Mouse (Mus musculus) limb, embryonic 12.5 days (tissue): ENCODE measurements around the gene Susd1. TPM values are rescaled to one million over a fixed set of nuclear protein-coding genes. Genes with fewer than 3 reads are reported as not detected.

ENCODE experiments used
- ATAC-seq: fragments of 200-750 bp; cut with Nextera tagmentation; 2 replicates; pipeline ENCODE4 v1.8.0; 2017; ENCODE audit warnings: low read depth, moderate TSS enrichment; ENCODE audit not compliant: insufficient number of reproducible peaks, insufficient read depth, low FRiP score, low TSS enrichment
- H3K27ac ChIP-seq: fragments of 300-500 bp; sonication (generic); 2 replicates; pipeline ENCODE4 v1.5.1; 2016; ENCODE audit warnings: mild to moderate bottlenecking, moderate library complexity
- H3K27me3 ChIP-seq: fragments of 300-500 bp; sonication (generic); 2 replicates; pipeline ENCODE4 v1.6.1; 2016; ENCODE audit warnings: mild to moderate bottlenecking, moderate library complexity
- H3K36me3 ChIP-seq: fragments of 300-500 bp; sonication (generic); 2 replicates; pipeline ENCODE4 v1.6.1; 2016; ENCODE audit warnings: mild to moderate bottlenecking, moderate library complexity
- H3K4me1 ChIP-seq: fragments of 300-500 bp; sonication (generic); replicated peaks from 2 replicates; pipeline ENCODE4 v1.6.1; 2016
- H3K4me2 ChIP-seq: fragments of 300-500 bp; sonication (generic); 2 replicates; pipeline ENCODE4 v1.6.1; 2016; ENCODE audit warnings: mild to moderate bottlenecking, moderate library complexity
- H3K4me3 ChIP-seq: fragments of 300-500 bp; sonication (generic); replicated peaks from 2 replicates; pipeline ENCODE4 v1.5.1; 2016; ENCODE audit warnings: mild to moderate bottlenecking
- H3K9ac ChIP-seq: fragments of 300-500 bp; sonication (generic); replicated peaks from 2 replicates; pipeline ENCODE4 v1.6.1; 2016; ENCODE audit warnings: mild to moderate bottlenecking, moderate library complexity
- H3K9me3 ChIP-seq: fragments of 300-500 bp; sonication (generic); 2 replicates; pipeline ENCODE4 v1.6.1; 2016; ENCODE audit warnings: mild to moderate bottlenecking, moderate library complexity
- WGBS: fragments of 180-500 bp; shearing (Covaris S2); methylation state at CpG from one replicate; pipeline ENCODE4 v1.1.7; 2016; 5-methylcytosine and 5-hydroxymethylcytosine counted together
- polyA plus RNA-seq: library from polyadenylated mRNA; unstranded; fragments of >200 nt; fragmentation: Nextera tagmentation; extraction: Ambion mirVana; gene quantifications from 2 replicates; pipeline ENCODE4 v1.2.1, GENCODE M21; 2016

The Susd1 gene
- polyA plus RNA-seq, 1 experiment from 2014 or later, result 1.2 TPM

DNA sequence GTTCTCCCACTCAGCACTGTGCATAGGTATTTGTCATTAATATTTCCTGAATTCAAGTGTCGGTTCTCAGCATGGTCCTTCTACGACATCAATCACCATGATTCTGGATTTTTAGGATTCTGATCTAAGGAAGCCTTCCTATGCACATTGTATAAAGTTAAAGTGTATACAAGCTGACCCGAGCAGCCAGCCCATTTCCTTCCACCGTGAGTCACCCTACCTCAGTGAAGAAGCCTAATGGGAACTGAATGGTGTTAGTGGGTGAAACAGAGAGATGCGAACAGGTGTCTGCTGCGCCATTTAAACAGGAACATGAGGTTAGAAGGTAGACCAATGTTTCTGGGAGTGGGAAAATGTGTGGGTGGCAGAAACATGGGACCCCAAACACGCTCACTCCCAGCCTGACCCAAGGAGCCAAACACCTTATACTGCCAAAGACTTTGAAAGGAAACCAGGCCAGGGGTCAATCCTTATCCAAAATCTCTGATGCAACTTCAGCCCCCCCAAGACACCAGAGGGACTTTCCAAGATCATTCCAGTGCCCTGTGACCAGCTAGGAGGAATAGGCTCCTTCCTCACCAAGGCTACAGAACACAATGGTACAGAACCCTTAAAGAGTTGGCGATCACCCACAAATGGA is 99.4 kb downstream of the Susd1 start:
- no peak overlapping the region for H3K4me3 ChIP-seq
- H3K27me3 ChIP-seq, result no peaks in the 10 kb centered on the region

GRCm38 (mm10) chr4:59337533-59337885 is 100.9 kb downstream of the Susd1 start:
- 89% methylated on average over 6 of the region's 6 CpGs for WGBS
- Histone ChIP-seq H3K27ac (no peak overlapping the region), H3K27me3 (no peaks in the 10 kb centered on the region), H3K4me2 (no peak overlapping the region), H3K9ac (no peak overlapping the region), H3K4me3 (no peak overlapping the region), H3K9me3 (no peaks in the 10 kb centered on the region), H3K36me3 (no peaks in the 10 kb centered on the region), H3K4me1 (peaks cover 20% of the 10 kb centered on the region)
- ATAC-seq, result no peak

More for the DNA sequence above, 99.4 kb downstream of the Susd1 start:
- Histone ChIP-seq H3K9ac (no peak overlapping the region), H3K9me3 (no peaks in the 10 kb centered on the region), H3K27ac (no peak overlapping the region), H3K4me1 (peaks cover 20% of the 10 kb centered on the region), H3K4me2 (no peak overlapping the region), H3K36me3 (no peaks in the 10 kb centered on the region)
- WGBS, result 88% methylated on average over 8 of the region's 8 CpGs
- no peak for ATAC-seq

- WGBS, result 84% methylated on average over 11 of the region's 11 CpGs
Observed at GRCm38 (mm10) chr4:59336846-59337532, 101.4 kb downstream of the Susd1 start.

GRCm38 (mm10) chr4:59336439-59336809 is 102.0 kb downstream of the Susd1 start:
- no peak for ATAC-seq
- Histone ChIP-seq H3K9me3 (no peaks in the 10 kb centered on the region), H3K9ac (no peak overlapping the region), H3K36me3 (no peaks in the 10 kb centered on the region), H3K27ac (peak overlapping the region; percentile 26; the same call in 1 of the 2 replicates), H3K27me3 (no peaks in the 10 kb centered on the region), H3K4me1 (peaks cover 28% of the 10 kb centered on the region), H3K4me2 (no peak overlapping the region), H3K4me3 (no peak overlapping the region)
- 73% methylated on average over 7 of the region's 7 CpGs for WGBS

More at GRCm38 (mm10) chr4:59336846-59337532, 101.4 kb downstream of the Susd1 start:
- no peak for ATAC-seq
- Histone ChIP-seq H3K9me3 (no peaks in the 10 kb centered on the region), H3K36me3 (no peaks in the 10 kb centered on the region), H3K27me3 (no peaks in the 10 kb centered on the region), H3K9ac (no peak overlapping the region), H3K4me1 (peaks cover 22% of the 10 kb centered on the region), H3K4me2 (no peak overlapping the region), H3K27ac (peak overlapping the region; percentile 26; the same call in 1 of the 2 replicates), H3K4me3 (no peak overlapping the region)

DNA sequence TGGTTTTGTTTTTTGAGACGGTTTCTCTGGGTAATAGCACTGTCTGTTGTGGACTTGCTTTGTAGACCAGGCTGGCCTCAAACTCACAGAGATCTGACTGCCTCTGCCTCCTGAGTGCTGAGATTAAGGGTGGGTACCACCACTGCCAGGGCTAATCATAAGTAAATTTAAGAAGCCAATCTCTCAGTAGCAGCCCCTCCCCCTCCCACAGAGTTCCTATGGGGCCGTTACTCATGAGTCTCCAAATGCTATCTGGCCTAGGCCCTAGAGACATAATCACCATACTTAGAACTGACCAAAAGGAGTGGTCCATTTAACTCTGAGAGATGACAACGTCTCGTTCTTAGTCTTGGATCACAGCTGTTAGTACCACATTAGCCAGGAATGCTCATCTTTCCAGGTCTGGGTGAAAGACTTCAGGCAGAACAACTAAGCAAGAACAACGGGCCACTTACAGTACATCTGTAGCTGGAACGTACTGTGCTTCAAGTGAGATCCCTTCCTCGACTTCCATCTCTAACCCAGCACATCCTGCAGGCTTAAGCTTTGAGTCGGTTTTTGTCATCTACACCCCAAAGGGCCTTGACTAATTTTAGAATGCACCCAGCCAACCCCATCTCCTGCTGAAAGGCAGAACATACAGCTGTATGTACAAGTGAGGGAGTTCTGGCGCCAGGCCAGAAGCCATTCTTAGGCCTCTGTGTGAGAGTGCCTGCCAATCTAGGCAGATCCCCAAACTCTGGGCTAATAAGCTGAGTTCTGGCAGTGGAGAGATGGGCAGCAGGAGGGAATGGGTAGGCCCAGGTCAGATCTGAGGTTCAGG is 102.6 kb downstream of the Susd1 start:
- ATAC-seq, result 0 out of 2 replicates have a peak, but pooled peaks have one; percentile 57

GRCm38 (mm10) chr4:59335101-59335500 is 103.3 kb downstream of the Susd1 start:
- no peak overlapping the region for H3K4me3 ChIP-seq
- H3K36me3 ChIP-seq, result no peaks in the 10 kb centered on the region
- H3K27me3 ChIP-seq, result no peaks in the 10 kb centered on the region
- H3K9ac ChIP-seq, result no peak overlapping the region
- H3K4me2 ChIP-seq, result no peak overlapping the region
- no peak overlapping the region for H3K27ac ChIP-seq
- peaks cover 36% of the 10 kb centered on the region for H3K4me1 ChIP-seq
- ATAC-seq, result no peak
- 89% methylated on average over 7 of the region's 7 CpGs for WGBS
- H3K9me3 ChIP-seq, result no peaks in the 10 kb centered on the region

More for the DNA sequence above, 102.6 kb downstream of the Susd1 start:
- no peak overlapping the region for H3K9ac ChIP-seq
- H3K27ac ChIP-seq, result peak overlapping the region; percentile 26; the same call in 1 of the 2 replicates
- H3K36me3 ChIP-seq, result no peaks in the 10 kb centered on the region
- WGBS, result 86% methylated on average over 9 of the region's 9 CpGs
- no peak overlapping the region for H3K4me3 ChIP-seq
- H3K4me2 ChIP-seq, result no peak overlapping the region
- peaks cover 34% of the 10 kb centered on the region for H3K4me1 ChIP-seq
- H3K9me3 ChIP-seq, result no peaks in the 10 kb centered on the region
- no peaks in the 10 kb centered on the region for H3K27me3 ChIP-seq

DNA sequence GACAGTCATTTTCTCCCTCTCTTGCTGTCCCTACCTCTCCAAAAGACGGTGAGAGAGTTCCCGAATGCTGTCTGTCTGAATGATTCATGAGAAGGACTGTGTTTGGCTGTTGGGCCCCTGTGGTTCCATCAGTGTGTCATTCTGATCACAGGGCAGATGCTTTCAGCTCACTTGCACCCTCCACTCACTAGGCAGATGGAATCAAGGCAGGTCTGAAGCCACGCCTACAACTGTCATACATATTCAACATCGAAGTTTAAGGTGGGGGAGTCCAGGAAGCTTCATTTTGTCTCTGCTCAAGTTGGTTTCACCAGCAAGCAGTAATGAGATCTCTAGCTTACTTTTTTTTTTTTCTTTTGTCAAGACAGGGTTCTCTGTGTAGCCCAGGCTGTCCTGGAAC is 104.2 kb downstream of the Susd1 start:
- no peak overlapping the region for H3K4me3 ChIP-seq
- H3K27ac ChIP-seq, result no peak overlapping the region
- H3K27me3 ChIP-seq, result no peaks in the 10 kb centered on the region
- H3K4me1 ChIP-seq, result peaks cover 38% of the 10 kb centered on the region
- WGBS, result 92% methylated on average over 4 of the region's 4 CpGs
- no peak overlapping the region for H3K4me2 ChIP-seq
- H3K36me3 ChIP-seq, result no peaks in the 10 kb centered on the region
- ATAC-seq, result no peak
- no peaks in the 10 kb centered on the region for H3K9me3 ChIP-seq
- H3K9ac ChIP-seq, result no peak overlapping the region

- H3K9ac ChIP-seq, result no peak overlapping the region
- WGBS, result 92% methylated on average over 14 of the region's 14 CpGs
- H3K36me3 ChIP-seq, result no peaks in the 10 kb centered on the region
- H3K4me2 ChIP-seq, result no peak overlapping the region
- H3K27me3 ChIP-seq, result no peaks in the 10 kb centered on the region
- peaks cover 38% of the 10 kb centered on the region for H3K4me1 ChIP-seq
- H3K9me3 ChIP-seq, result no peaks in the 10 kb centered on the region
- no peak overlapping the region for H3K4me3 ChIP-seq
- no peak overlapping the region for H3K27ac ChIP-seq
- ATAC-seq, result no peak
Observed at GRCm38 (mm10) chr4:59333424-59333895, 105.0 kb downstream of the Susd1 start.

- ATAC-seq, result no peak
- Histone ChIP-seq H3K36me3 (no peaks in the 10 kb centered on the region), H3K4me1 (peaks cover 38% of the 10 kb centered on the region), H3K4me3 (no peak overlapping the region), H3K4me2 (no peak overlapping the region), H3K27ac (no peak overlapping the region), H3K27me3 (no peaks in the 10 kb centered on the region), H3K9me3 (no peaks in the 10 kb centered on the region), H3K9ac (no peak overlapping the region)
- WGBS, result 94% methylated on average over 9 of the region's 9 CpGs
Observed at GRCm38 (mm10) chr4:59332691-59333423, 105.6 kb downstream of the Susd1 start.

DNA sequence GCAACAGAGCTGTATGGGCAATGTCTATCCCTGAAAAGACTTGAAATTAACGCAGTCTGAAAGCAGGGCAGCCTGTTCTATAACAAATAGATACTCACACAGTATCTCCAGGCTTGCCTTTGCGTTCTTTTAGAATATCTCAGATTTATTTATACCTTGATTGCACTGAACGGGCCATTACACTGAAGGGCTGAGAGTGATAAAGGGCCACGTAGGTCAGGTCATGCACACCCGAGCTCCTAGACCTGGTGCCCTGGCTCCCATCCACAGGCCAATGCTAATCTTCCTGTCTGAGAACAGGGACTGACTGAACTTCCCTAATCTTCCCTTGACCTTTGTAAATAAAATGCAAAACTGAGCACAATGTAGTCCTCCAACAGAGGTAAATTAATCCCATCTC is 106.3 kb downstream of the Susd1 start:
- no peak overlapping the region for H3K27ac ChIP-seq
- no peak overlapping the region for H3K4me3 ChIP-seq
- H3K9ac ChIP-seq, result no peak overlapping the region
- no peak overlapping the region for H3K4me2 ChIP-seq
- peaks cover 36% of the 10 kb centered on the region for H3K4me1 ChIP-seq
- H3K27me3 ChIP-seq, result no peaks in the 10 kb centered on the region
- no peaks in the 10 kb centered on the region for H3K36me3 ChIP-seq
- H3K9me3 ChIP-seq, result no peaks in the 10 kb centered on the region
- 76% methylated on average over 5 of the region's 5 CpGs for WGBS
- ATAC-seq, result no peak
